Mouse (Mus musculus) cerebellum, adult 9-11 months (tissue): ENCODE measurements around the gene Ly6g5c.

Experiments
- DNase-seq: peaks from one replicate; pipeline ENCODE4 v3.0.0; 2022

Ly6g5c gene

DNA sequence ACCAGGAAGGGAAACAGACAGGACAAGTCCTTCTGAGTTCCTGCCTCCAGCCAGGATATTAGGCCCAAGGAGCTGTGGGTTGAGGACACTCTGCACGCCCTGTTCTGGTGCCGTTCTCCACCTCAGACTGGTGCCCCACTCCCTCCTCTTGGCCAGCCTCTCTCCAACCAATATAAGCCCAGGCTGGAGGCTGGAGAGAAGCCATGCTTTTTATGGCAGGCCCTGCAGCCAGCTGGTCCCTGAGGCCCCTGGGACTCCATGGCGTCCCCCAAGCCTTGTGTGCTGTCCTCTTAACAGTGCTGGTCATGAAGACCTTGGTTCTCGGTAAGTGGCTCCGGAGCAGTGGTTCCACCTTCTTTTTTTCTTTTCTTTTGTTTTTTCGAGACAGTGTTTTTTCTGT is at the start of gene Ly6g5c:
Ly6g5c (plus strand) TSS at position 183 of the 400 bp plus-strand sequence.
- DNase-seq: peak; percentile 81

GRCm38 (mm10) chr17:35058316-35058715 is 49.8 kb upstream of the Ly6g5c start:
- DNase-seq: peak; percentile 51

- DNase-seq: peak; percentile 87
Observed at GRCm38 (mm10) chr17:35058911-35059892, 48.9 kb upstream of the Ly6g5c start, which contains the start of gene Ddah2. Ddah2 (plus strand) TSS chr17:35059035.

- peak; percentile 68 for DNase-seq
Observed at GRCm38 (mm10) chr17:35060071-35060470, 48.0 kb upstream of the Ly6g5c start.

GRCm38 (mm10) chr17:35060737-35061297 is 47.3 kb upstream of the Ly6g5c start:
- DNase-seq: peak; percentile 59

DNA sequence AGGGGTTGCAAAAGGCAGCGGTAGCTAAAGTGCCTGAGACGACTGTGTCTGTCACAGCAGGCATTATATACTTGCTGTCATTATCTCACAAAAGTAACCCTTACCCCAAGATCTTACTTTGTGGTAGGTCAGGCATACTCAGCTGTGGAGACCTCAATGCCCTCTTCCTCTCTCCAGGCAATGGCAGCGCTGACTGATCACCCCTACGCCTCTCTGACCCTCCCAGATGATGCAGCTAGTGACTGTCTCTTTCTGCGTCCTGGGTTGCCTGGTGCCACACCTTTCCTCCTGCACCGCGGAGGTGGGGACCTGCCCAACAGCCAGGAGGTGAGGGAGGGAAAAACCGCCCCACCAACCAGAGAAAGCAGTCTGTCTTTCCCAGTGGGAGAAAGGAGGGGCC is 46.8 kb upstream of the Ly6g5c start:
- peak; percentile 49 for DNase-seq

DNA sequence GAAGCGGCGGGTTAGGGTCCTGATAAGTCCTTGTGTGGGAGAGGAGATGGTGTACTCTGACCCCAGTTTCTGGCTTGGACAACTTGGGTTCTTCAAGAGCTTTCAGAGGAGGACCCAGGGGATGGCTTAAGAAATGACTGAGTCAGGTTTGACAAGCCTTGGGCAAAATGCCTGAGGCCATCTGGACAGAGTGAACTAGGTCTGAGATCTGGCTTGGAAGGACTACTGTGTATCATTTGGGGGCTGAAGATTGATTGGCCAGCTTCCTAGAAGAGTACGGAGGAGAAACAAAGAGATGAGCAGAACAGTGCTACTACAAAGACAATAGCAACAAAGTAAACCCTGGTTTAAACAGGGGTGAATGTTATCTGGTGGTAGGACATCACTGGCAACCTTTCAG is 44.6 kb upstream of the Ly6g5c start:
- no peak for DNase-seq

DNA sequence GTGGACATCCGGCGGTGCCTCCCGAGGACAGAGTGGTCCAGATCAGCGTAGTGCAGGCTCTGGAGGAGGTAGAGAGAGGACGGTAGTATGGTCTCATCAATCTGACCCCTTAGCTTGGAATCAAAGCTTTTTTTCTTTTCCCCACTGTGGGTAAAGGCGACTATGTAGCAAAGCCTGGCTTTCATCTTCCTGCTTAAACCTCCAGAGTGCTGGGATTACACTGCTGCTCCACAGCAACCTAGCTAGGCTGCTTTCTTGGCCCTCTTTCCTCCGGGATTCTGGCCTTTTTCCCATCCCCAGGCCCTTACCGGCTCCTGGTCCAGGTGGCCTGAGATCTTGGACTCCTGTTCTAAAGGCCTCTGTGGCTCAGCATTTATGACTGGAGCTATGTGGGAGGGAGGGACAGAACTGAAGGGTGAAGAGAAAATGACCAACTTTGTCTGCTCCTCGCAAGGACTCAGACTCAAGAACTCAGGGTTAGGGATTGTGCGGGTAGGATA is 43.7 kb upstream of the Ly6g5c start:
- peak; percentile 85 for DNase-seq

- peak; percentile 77 for DNase-seq
Observed at GRCm38 (mm10) chr17:35064951-35065947, 42.8 kb upstream of the Ly6g5c start, which contains the start of gene Ly6g6c. Ly6g6c (plus strand) TSS chr17:35065388.

- DNase-seq: no peak
Observed at GRCm38 (mm10) chr17:35066084-35066483, 42.0 kb upstream of the Ly6g5c start, which contains the start of gene Mpig6b. Mpig6b (minus strand) TSS chr17:35066184.

DNA sequence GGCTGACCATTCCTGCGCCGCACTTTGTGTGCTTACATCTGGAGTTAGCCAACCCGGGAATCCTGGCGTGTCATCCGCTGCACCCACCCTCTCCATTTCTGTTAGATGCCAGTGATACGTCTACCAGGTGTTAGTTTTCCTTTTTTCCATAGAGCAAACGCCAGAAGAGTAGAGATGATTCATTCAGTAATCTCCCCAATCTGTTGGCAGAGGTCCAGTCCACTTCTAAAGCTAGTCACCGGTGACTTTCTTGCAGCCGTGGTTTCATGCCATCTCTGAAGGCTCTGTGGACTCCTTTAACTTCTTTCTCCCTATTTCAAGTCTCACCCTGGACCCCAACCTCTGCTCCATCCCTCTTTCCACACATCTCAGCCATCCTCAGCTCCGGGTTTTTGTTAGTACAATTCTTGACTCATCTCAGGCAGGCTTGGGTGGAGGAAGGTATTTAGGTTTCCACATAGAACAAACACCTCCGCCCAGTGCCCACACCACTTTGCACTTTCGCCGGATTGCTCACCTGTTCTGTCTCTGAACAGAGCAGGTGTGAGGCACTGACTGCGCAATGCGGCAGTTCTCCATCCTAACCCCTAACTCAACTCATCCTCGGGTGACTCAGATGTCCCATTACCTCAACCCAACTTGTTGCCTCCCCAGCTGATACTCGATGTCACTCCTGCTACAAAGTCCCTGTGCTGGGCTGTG is 39.7 kb upstream of the Ly6g5c start:
- no peak for DNase-seq

DNA sequence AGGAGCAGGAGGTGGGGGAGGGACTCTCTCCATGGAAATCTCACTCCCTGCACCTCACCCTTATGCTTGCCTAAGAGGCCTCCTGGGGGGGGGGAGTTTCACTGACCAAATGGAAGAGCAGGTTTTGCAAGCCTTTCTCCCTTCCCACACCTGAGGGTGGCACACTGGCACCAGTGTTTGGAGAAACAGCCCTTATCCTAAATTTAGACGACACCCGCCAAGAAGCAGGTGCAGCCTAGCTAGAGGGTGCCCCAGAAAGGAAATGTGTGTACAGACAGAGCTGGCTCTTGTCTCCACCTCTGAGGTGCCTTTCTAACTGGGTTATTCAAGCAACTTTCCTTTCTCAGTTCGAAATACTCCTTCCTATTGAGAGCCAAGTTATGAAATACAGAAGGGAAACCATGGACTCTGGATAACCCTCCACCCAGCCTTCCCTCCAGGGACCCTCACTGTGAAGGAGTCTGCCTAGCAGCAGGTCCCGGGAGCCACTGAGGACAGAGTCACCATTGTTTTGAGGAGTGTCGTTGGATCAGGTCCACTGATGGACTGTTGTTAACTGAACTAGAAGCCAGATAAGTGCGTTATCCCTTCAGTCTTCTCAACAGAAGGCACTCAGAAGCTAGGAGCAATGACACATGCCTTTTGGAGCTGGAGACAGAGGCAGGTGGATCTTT is 37.4 kb upstream of the Ly6g5c start:
- peak; percentile 96 for DNase-seq

GRCm38 (mm10) chr17:35071454-35071853 is 36.6 kb upstream of the Ly6g5c start:
- DNase-seq: peak; percentile 66

GRCm38 (mm10) chr17:35074097-35074496 is 34.0 kb upstream of the Ly6g5c start:
- DNase-seq: peak; percentile 93

GRCm38 (mm10) chr17:35076507-35077176 is 31.4 kb upstream of the Ly6g5c start, which contains the start of gene Ly6g6e:
Ly6g6e (plus strand) TSS chr17:35076902.
- no peak for DNase-seq

- peak; percentile 54 for DNase-seq
Observed at GRCm38 (mm10) chr17:35077285-35077684, 30.8 kb upstream of the Ly6g5c start.

- DNase-seq: peak; percentile 76
Observed at GRCm38 (mm10) chr17:35077786-35078233, 30.3 kb upstream of the Ly6g5c start, which contains the start of gene Ly6g6d. Ly6g6d (minus strand) TSS chr17:35078065.

- DNase-seq: no peak
Observed at GRCm38 (mm10) chr17:35079778-35080177, 28.3 kb upstream of the Ly6g5c start.

- DNase-seq: no peak
Observed at GRCm38 (mm10) chr17:35080248-35080647, 27.8 kb upstream of the Ly6g5c start.

- no peak for DNase-seq
Observed at GRCm38 (mm10) chr17:35080710-35081109, 27.4 kb upstream of the Ly6g5c start.
